In the genomic region with DNA sequence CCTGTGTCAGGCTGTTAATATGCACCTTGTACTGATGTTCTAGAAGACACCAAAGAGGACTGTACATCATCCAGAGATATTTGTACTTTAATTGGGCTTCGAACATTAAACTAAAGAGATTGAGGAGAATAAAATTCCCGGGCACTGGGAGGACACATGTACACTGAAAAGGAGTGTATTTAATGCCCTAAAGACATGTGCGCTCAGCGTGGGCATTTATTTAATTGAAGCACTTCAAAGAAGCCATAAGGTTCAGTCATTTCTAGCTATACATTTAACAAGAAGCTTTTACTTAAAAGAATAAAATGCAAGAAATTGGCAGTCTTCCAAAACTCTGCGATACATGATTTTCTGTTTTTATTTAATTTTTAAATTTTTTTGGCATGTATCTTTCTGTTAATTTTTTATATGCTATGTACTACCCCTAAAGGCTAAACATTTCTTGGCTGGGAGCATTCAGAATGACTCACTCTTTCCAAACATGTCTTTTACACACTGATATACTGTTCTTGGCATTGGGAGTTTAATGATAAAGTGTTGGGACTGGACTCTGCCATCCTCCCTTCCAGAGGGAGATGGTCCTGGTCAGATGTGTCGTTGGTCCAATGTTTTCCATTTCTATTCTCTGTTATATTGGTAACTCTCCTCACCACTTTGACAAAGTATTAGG, we compare ENCODE assay signal across 23 mouse cellular contexts.
"Had no signal": no experiment of that assay in that cellular context is flagged by ENCODE, and none has a peak within 500 bp of the region (broad histone marks: within the 10 kb centered on the region; RNA-seq: fewer than 3 reads in every experiment).

No protein-coding gene starts in this region.

- H3K27ac ChIP-seq: kidney, embryonic 15.5 days; left cerebral cortex, adult 2 months; limb, embryonic 15.5 days; liver, embryonic 14.5 days; macrophage; midbrain, embryonic 12.5 days; midbrain, embryonic 15.5 days; neural tube, embryonic 13.5 days had no signal

- H3K36me3 ChIP-seq: kidney, embryonic 15.5 days; limb, embryonic 15.5 days; midbrain, embryonic 12.5 days; midbrain, embryonic 15.5 days; neural tube, embryonic 13.5 days had no signal

- H3K4me2 ChIP-seq: kidney, embryonic 15.5 days; limb, embryonic 15.5 days; liver, embryonic 11.5 days; midbrain, embryonic 12.5 days; midbrain, embryonic 15.5 days; neural tube, embryonic 13.5 days had no signal

- H3K27me3 ChIP-seq: kidney, embryonic 15.5 days; limb, embryonic 15.5 days; midbrain, embryonic 12.5 days; midbrain, embryonic 15.5 days; neural tube, embryonic 13.5 days had no signal

- H3K9ac ChIP-seq: kidney, embryonic 15.5 days; limb, embryonic 15.5 days; liver, embryonic 14.5 days; liver, postnatal 0 days; midbrain, embryonic 12.5 days; midbrain, embryonic 15.5 days; neural tube, embryonic 13.5 days had no signal

- DNase-seq: kidney, adult 11 months; kidney, adult 8-10 months; kidney, postnatal 10 days; kidney, postnatal 36 days; layer of hippocampus, postnatal 36 days; left cerebral cortex, postnatal 4 days; liver, postnatal 0 days; retina, postnatal 1 day; right cerebral cortex, postnatal 25 days; spleen, adult 18-20 months; thymus, adult 2 months; thymus, postnatal 14 days; thymus, postnatal 4 days had no signal

- H3K4me3 ChIP-seq: kidney, embryonic 15.5 days; left cerebral cortex, adult 2 months; limb, embryonic 15.5 days; midbrain, embryonic 12.5 days; midbrain, embryonic 15.5 days; neural tube, embryonic 13.5 days had no signal

- ATAC-seq: liver, postnatal 0 days; lung, postnatal 0 days; midbrain, embryonic 15.5 days had no signal

- H3K9me3 ChIP-seq: kidney, embryonic 15.5 days; limb, embryonic 15.5 days; midbrain, embryonic 12.5 days; midbrain, embryonic 15.5 days; neural tube, embryonic 13.5 days had no signal

- H3K4me1 ChIP-seq: kidney, embryonic 15.5 days; limb, embryonic 15.5 days; midbrain, embryonic 12.5 days; midbrain, embryonic 15.5 days; neural tube, embryonic 13.5 days had no signal
